Mouse (Mus musculus) adipocyte (in vitro differentiated cells): ENCODE measurements around the gene 4930486L24Rik.
A peak's percentile ranks its signal among the peaks of the same experiment; 100 is the strongest.
"Not testable (repeated sequence)": the region's sequence is repeated elsewhere in the genome, so short reads cannot be mapped to it uniquely, and the experiment has no call there.

Experiments used
- DNase-seq: peaks from one replicate; pipeline ENCODE4 v3.0.0-alpha.2; 2016; ENCODE audit warnings: low spot score

4930486L24Rik gene

DNA sequence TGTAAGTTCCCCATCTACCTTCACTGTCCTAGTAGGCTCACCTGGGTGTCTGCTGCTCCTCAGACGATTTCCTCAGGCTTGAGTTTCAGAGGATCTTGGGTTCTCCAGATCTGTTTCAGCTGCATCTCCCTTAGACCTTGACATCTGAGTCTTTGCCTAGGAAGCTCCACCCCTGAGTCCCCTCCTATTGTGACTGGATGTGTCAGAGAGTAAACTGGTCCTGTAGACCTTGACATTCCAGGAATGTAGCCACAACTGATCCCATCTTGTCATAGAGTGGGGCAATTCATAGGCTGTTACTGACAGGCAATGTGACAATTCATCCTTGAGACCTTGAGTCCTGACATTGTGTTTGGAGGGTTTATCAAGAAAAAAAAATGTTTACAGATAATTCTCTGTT is at the start of gene 4930486L24Rik:
Gene 4930486L24Rik, minus strand, starts transcription at position 195 of the 400 bp plus-strand sequence.
- no peak for DNase-seq

DNA sequence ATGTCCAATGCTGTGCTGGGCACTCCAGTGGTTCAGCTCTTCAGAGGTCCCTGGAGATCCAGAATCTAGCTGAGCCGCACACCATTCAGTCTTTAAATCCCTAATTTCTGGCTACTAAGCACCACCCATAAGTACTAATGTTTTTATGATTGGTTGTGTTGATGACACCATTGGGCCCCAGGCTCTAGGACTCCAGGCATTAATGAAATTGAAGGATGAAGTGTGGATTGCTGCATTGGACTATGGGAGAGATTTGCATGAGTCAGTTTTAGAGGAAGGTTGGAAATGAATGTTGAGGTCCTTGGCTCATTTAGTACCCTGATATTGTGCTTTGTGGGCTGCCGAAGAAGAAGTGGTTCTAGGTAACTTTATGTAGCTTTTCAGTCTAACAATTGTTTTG is 40.5 kb upstream of the 4930486L24Rik start, which contains the start of gene Tpbpb:
Gene Tpbpb, minus strand, starts transcription at position 101 of the 400 bp plus-strand sequence.
- DNase-seq = not testable (repeated sequence)

DNA sequence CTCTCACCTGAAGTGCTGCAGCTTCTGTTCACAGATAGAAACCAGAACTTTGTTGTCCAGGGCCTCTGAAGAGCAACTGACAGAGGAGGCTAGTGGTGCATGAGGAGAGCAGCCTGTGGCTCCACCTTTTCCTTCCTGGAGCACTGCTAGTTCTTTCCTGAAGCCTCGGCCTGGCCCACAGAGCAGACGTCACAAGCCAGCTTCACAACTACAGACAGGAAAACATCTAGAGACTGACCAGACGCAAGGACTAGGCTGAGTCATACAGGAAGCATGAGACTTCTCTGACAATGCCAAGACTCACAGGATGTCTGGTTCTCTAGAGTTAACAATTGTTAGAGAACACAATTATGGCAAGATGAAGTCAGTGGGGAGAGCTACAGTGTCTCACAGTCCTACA is 33.1 kb upstream of the 4930486L24Rik start, which contains the start of gene Ctla2b:
Gene Ctla2b, minus strand, starts transcription at position 120 of the 400 bp plus-strand sequence.
- DNase-seq = peak; percentile 30

DNA sequence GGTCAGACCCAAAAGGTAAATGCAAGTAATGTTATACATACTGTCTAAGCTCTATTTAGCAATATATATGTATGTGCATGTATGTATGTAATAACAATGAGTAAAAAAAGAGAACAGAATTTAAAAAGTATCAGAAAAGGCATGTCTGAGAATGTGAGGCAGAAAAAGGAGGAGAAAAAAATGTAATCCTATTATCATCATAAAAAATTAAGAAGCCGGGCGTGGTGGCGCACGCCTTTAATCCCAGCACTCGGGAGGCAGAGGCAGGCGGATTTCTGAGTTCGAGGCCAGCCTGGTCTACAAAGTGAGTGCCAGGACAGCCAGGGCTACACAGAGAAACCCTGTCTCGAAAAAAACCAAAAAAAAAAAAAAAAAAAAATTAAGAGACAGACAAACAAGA is 32.5 kb upstream of the 4930486L24Rik start, which contains the start of gene Gm49392:
Gene Gm49392, minus strand, starts transcription at position 101 of the 400 bp plus-strand sequence.
- DNase-seq = not testable (repeated sequence)

DNA sequence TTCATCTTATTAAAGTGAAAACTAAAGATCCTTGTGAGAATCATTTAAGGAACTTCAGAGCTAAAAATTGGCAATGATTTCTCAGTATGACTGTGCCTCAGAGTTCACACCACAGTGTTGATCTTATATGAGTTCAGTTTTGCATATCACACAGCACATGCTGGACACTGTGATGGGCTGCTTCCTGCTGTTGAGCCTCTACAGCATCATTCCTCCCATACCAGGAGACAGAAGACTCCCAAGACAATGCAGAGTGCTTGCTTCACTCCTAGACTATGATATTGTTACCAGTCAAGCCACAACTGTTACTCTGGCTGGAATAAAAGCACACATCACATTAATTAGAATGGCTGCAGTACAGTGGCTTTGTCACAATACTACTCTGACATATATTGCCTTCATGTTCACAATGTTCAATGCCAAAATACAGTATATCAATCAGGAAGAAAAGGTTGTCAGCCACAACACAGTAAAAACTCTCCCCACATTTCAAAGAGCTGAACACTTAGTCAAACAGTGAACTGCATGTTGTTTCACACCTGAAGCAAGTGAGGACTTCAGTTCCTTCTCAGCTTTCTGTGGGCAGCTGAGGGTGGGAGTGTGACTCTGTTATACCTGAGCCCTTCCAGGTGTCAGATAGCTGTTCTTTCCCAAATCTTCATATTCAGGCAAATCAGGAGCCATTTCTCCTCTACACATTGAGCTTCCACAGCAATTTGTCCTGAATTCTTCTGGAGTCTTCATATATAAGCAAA is 31.3 kb upstream of the 4930486L24Rik start:
- no peak for DNase-seq

DNA sequence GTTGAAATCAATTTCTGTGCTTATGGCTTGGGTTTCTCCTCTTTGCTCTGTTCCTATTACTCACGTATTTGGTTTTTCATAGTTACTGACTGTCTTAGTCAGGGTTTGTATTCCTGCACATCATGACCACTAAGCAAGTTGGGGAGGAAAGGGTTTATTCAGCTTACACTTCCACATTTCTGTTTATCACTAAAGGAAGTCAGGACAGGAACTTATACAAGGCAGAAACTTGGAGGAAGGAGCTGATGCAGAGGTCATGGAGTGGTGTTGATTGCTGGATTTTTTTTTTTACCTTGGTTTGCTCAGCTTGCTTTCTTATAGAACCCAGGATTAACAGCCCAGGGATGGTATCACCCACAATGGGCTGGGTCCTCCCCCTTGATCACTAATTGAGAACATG is 28.0 kb upstream of the 4930486L24Rik start:
- no peak for DNase-seq

DNA sequence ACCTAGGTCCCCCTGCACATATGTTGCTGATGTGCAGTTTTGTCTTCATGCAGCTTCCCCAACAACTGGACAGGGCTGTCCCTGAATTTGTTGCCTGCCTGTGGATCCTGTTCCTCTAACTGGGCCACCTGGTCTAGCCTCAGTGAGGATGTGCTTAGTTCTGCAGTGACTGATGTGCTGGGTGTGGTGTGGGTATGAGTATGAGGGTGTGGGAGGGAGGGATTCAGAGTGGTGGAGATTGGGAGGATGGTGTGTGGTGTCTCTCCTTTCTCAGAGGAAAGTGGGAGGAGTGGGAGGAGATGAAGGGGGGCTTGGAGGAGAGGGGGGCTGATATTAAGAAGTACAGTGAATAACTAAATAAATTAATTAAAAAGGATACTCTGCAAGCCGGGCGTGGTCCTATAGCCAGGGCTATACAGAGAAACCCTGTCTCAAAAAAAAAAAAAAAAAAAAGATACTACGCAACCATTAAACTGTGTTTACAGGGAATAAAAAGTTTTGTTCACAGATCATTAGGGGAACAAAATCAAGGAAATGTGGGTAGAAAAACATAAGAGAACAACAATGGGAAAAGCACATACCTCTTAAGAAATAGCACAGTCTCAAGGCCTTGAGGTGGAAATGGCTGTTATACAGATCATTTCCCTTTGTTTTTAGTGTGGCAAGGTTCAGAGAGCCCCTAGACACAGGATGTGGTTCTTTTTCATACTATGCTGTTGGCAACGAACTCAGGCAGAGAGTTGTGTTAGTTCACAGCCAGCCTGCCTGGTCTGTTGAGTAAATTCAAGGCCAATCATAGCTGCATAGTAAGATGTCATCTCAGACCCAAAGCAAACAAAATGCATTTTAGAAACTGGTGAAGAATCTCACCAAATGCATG is 15.8 kb downstream of the 4930486L24Rik start:
- peak; percentile 14 for DNase-seq

DNA sequence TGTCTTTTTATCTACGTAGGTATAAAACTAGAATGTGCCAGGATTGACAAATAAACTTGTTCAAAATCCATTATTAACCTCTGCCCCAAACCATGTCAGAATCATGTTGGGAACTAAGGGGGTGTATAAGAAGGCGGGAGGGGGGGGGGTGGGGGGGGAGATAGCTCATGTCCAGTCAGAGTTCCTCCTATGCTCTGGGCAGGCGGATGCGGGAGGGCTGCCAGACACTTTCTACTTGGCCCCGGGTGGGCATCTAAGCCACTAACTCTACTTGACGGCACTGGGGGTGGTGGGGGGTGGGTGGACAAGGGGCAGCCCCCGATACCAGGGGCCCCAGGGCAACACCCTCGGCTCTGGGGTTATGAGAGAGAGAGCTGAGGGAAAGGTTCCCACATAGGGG is 21.1 kb downstream of the 4930486L24Rik start:
- no peak for DNase-seq

DNA sequence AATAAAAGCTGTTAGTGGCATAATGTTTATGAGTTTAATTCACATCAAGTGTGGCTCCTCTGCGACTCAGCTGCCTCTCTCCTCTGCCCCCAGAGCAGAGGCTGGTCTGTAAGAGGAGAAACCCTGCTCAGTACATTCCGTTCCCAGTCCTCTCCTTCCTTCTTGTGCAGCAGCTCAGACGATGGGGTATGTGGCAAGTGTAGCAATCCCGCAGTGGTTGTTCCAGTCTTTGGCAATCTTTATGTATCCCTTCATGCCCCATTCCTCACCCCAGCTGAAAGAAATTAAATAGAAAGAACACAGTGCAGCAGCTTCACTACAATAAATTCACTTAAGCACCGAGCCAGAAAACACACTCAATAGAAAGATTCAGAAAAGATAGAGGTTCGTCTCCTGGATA is 21.6 kb downstream of the 4930486L24Rik start:
- DNase-seq = peak; percentile 50

DNA sequence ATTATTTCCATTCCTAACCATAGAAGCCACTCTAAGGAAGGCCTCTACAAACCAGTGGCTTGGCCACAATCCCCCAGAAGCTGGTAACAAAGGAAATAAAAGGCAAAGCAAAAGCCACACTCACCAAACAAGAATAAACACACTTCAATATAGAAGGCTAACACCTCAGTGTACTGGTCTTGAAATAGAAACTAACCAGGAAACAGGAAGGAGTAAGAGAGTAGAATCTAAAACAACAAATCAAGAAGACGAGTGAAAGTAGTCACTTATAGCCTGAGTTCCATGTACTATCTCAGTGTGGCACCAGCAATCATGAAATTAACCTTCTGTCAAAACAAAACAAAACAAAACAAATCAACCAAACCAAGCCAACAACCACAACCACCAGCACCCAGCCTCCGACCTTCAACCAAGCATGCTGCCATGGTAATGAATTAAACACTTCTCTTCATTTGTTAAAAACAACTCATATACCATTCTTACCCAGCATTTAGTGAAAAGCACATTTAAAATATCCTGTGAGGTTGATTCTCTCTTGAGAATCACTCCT is 24.8 kb downstream of the 4930486L24Rik start:
- DNase-seq = no peak

DNA sequence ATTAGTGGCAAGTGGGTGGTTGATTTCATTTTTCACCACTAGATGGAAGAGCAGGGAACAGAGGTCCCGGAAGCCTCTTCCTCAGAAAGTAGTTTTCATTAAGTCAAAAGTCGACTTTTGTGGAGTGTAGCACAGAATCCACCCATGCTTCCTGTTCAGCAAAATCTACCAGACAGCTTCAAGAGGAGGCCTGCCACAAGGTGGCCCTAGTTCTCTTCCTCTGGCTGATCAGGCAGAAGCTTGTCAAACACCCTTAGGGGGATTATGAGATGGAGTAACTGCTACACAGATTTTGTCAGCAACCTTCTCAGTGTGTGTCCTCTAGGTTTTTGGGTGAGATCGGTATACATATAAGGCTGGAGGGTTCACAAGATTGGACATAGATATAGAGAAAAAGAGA is 38.2 kb downstream of the 4930486L24Rik start:
- DNase-seq = peak; percentile 31

DNA sequence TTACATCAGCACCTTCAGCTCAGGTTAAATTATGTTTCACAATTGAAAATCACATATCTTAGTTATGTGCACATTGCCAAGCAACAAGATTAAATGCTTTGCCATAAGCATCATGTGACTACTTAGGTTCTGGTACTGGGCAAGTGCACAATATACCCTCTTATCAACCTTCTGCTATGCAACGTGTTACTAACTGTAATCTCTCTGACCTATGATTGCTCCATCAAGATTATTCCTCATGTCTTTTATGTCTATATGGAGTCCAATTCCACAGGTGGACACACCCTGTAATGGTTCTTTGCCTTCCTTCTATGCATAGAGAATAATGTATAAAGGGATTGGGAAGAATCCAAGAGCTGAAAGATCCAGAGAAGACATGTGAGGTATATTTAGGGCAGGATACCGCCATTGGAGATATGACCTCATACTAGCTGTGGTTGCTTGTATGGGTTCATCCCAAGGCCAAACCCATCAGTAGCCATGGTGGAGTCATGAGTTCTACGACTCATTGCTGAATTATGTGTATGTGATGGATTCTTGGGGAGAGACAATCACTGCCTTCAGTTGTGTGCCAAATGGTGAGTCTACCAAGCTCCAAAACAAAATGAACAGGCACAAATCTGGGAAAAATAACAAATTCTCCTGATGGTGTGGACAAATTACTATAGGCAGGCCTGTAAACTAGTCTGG is 43.6 kb downstream of the 4930486L24Rik start:
- DNase-seq = no peak

DNA sequence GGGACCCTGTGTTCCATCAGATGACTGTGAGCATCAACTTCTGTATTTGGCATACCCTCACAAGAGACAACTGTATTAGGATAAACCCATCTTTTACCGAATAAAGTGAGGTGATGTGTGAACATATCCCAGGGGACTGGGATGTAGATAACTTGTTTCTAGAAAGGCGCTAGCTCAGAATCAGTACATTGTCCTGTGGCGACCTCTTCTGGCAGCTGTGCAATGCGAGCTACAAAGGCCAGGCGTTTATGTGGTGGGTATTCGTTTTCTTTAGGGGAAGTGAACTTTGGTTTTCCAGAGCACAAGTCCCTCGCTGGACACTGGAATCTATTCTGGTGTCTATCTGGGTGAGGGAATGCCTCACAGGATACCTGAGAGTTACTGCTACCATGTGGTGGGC is 44.8 kb downstream of the 4930486L24Rik start:
- no peak for DNase-seq

DNA sequence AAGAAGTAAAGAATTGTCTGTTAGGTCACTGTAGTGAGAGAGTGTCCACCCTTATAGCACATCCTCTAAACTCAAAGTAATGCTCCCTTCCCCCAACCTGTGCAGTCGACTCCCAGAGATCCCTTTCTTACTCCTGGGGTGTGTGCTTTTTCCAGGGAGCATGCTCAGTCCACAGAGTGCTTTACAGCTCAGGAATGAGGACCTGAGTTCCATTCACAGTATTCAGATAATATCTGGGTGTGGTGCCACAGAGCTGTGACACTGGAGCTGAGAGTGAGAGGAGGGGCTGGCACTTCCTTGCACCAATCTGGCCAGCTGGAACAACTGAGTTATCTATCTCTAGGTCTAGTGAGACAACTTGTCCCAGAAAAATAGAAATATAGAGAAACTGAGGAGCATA is 50.6 kb downstream of the 4930486L24Rik start:
- no peak for DNase-seq

DNA sequence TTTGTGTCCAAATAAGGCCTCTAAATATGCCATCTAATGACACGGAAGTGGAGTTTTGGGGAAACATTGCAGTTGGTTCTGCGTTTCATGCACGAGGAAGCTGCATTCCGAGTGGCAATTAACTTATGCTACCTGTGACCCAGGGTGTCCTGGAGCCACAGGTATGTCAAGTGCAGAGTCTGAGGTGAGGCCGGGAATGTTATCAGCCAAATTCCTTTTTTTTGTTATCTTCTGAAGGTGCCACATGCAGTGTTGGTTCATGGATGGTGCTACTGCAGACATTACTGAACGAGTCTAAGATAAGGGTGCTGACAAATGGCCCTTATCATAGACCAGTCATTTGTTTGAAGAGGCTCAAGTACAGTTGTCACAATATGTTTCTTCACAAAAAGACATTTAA is 51.5 kb downstream of the 4930486L24Rik start:
- DNase-seq = no peak

DNA sequence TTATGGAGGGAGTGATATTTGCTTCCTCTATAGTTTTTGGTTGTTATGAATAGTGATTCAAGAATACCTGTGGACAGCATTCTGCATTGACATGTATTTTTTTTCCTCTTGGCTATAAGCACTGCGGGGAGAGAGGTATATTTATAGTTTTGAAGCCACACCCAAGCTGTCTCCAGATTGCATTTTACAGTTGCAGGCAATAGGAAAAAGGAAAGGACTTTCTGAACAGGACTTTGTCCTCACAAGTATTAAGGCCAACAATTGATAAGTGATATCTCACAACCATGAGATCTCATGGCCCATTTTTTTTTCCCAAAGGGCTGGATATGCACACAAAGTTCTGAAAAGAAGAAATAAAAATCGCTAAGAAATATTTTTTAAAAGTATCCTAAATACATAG is 54.6 kb downstream of the 4930486L24Rik start:
- no peak for DNase-seq

DNA sequence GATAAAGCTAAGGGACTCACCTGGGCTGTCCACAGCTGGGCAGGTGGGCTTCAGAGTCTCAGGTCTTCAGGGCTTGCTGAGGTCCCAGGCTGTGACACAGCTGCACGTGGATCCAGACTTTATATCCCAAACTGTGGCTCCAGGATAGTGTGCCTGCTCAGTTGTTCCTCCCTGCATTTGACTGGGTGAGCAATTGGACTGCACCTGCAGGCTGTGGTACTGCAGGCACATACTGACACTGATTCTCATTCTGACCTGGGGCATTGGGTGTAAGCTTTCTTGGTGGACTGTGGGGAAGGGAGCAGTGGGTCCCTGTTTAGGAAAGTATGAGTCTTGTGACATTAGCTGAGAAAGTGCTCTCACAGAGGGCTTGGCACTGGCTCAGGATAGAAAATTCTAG is 61.5 kb downstream of the 4930486L24Rik start, which contains the start of gene Ctsll3:
Gene Ctsll3, minus strand, starts transcription at position 101 of the 400 bp plus-strand sequence.
- DNase-seq = no peak
